Mouse (Mus musculus) retina, postnatal 7 days (tissue): ENCODE results near the gene Tgm5.
"Not testable (repeated sequence)": the region's sequence is repeated elsewhere in the genome, so short reads cannot be mapped to it uniquely, and the experiment has no call there.

Experiments
- DNase-seq: peaks from one replicate; pipeline ENCODE4 v3.0.0-alpha.2; 2012; ENCODE audit warnings: low read depth, low spot score

Gene Tgm5

GRCm38 (mm10) chr2:121085480-121086185 is at the start of gene Tgm5:
Gene Tgm5 (minus strand): TSS chr2:121085841.
- DNase-seq: no peak

- DNase-seq: no peak
Measured at GRCm38 (mm10) chr2:121132822-121133221, 47.2 kb upstream of the Tgm5 start.

DNA sequence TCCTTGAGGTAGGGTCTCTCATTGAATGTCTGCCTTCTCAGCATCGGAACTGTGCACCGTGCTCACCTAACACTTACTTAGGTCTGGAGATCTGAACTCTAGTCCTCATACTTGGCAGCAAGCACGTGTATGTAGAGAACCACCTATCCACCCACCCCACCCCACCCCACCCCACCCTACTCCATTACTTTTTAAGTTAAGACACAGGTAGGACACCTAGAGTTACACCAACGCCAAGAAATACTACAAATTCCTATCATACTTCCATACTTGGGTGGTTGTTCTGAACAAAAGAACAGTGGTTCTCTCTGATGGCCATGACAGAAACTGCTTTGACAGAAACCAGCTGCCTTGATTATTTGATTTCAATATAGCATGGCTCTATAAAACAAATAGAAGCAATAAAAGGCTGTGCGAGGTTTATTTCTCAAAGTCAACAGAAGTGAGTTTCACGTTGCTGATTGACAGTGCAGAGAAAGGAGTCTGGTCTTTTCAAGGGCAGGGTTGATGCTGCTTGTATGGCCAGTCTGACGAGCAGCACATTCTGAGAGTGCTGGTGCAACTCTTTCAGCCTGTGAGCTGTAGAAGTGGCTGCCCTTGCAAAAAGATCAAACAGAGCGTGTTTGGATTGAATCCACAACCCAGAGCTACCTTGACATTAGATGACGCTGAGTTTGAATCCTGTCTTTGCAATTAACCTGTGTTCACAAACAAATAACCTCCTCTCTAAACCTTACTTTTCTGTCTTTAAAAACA is 43.4 kb upstream of the Tgm5 start:
- DNase-seq: no peak

DNA sequence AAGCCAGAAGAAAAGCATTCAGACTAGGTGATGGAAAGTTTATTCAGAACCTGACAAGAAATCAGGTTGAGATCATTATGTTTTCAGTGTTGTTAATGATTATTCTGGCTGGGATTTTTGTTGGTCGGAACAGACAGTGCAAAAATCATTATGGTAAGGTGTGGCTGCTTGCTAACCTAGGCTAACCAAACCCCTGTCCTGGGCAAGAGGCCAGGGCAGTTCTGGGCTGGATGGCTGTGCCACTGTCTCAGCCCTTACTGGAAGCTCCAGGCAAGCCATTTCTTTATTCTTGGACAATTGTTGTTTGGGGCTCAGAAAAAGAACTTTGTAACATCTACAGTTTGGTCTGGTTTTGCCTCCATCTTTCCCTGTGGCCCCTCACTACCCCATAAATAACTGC is 41.9 kb upstream of the Tgm5 start:
- DNase-seq: no peak

GRCm38 (mm10) chr2:121126302-121126701 is 40.7 kb upstream of the Tgm5 start:
- not testable (repeated sequence) for DNase-seq

DNA sequence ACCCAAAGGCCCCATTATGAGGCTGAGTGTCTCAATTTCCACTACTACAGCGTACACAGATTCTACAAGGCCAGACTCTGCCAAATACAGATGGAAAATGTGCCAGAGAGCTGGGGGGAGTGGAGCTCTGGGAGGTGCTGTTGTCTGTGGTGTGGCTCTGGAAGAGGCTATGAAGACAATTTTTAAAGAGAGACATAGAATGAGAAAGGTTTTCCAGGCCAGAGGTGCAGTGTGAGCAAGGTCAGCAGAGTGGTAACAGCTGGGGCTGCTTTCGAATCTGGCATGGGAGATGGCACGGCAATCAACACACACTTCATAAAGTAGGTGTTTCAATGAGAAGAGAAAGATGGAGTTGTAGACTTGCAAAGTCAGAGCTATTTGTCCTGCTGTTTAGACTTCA is 33.6 kb upstream of the Tgm5 start:
- no peak for DNase-seq

- no peak for DNase-seq
Measured at GRCm38 (mm10) chr2:121115418-121115817, 29.8 kb upstream of the Tgm5 start.

DNA sequence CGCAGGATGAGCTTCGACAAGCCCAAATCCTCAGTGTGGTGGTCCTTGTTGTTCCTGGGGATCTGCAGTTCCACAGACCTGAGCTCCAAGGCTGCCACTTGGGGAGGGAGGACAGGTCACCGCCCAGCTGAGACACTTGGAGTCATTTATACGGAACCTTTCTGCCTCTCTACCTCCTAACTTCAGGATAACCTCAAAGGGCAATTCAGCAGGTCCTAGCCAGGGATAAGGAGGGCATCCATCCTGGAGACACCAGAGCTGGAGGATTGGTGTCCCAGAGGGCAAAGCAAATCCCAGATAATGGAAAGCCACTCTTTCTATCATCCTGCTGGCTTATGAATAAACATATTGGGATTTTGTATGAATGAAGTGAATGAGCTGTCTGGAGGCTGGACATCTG is 24.1 kb upstream of the Tgm5 start, which contains the start of gene Tgm7:
TSS of gene Tgm7 (minus strand) at position 101 of the 400 bp plus-strand sequence.
- DNase-seq: no peak

GRCm38 (mm10) chr2:121105940-121106339 is 20.3 kb upstream of the Tgm5 start:
- DNase-seq: no peak

- DNase-seq: peak; percentile 58
Measured at GRCm38 (mm10) chr2:121102051-121102450, 16.4 kb upstream of the Tgm5 start.

DNA sequence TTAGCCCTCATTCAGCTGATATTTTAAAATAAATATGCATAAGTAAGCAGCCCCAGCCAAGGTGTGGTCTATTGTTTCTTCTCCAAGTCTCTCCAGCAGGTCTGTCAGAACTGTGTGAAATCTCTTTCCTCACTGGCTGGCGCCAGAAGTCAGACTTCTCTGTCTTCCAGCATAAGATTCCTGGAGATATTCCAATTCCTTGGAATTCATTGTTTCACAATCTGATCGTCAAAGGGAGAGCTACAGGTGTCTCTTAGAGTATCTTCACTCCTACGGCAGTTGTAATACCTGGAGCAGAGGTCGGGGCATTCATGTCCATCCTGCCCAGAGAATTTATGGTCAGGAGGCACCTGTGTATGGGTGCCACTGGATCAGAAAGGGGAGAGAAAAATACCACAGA is 4.1 kb upstream of the Tgm5 start:
- DNase-seq: no peak

DNA sequence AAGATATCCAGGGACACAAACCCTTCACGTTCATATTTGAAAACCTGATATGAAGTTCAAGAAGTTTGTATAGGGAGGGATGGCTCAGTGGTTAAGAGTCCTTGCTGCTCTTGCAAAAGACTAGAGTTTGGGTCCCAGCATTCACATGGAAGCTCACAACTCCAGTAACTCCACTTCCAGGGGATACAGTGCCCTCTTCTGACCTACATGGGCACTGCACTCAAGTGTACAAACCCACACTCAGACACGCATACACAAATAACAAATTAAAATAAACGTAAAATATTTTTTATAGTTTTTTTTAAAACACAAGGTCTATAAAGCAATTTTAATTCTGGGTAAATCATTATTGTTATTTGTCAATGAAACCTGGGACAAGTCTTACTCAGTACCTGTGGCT is 2.9 kb upstream of the Tgm5 start:
- DNase-seq: no peak

DNA sequence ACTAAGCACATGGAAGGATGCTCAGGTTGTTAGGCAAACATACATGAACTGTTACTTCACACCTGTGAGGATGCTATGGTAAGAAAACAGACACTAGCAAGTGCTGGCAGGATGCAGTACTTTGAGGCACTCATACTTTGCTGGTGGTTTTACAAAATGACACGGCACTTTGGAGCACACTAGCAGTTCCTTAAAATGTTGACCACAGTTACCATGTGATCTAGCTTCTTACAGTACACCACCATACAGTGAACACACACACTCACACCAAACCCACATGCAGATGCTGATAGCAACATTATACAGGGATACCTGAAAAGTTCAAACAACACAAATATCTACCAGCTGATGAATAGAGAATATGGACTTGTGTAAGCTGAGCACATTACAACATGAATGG is 3.0 kb downstream of the Tgm5 start:
- no peak for DNase-seq

DNA sequence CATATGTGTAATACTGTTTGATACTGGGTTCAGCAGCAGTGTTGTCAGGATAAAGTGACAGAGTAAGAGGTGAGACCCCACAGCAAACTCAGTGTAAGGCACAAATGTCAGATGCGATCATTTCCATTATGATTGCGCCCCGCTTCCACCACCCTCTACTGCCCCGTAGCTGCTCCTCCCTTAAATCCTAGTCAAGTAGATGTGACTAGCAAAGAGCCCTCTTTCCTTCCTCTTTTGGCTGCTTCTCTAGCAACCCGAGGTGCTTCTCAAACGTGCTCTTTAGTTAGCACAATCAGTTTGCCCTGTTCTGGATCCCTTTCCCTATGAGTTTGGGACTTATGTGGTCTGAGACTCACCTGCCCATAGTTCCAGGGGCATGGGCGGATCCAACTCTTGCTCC is 10.9 kb downstream of the Tgm5 start:
- DNase-seq: no peak

- no peak for DNase-seq
Measured at GRCm38 (mm10) chr2:121071871-121072270, 13.8 kb downstream of the Tgm5 start.

- no peak for DNase-seq
Measured at GRCm38 (mm10) chr2:121069506-121069905, 16.1 kb downstream of the Tgm5 start.

DNA sequence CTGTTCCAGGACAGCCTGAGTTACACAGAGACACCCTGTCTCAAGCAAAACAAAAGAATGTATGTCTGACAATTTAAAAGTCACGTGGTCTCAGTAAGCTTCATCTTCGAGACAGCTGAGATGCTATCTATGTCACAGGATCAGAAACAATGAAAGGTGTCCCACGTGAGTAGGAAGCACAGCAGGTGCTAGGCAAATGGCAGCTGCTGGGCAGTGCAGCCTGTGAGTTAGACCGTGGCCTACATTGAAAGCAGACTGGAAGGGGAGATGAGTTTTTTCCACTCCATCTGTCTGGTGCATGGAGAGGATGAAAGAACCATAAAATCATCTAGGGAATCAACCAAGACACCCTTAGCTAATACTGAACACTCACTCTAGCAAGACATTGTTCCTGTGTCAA is 18.5 kb downstream of the Tgm5 start:
- no peak for DNase-seq

DNA sequence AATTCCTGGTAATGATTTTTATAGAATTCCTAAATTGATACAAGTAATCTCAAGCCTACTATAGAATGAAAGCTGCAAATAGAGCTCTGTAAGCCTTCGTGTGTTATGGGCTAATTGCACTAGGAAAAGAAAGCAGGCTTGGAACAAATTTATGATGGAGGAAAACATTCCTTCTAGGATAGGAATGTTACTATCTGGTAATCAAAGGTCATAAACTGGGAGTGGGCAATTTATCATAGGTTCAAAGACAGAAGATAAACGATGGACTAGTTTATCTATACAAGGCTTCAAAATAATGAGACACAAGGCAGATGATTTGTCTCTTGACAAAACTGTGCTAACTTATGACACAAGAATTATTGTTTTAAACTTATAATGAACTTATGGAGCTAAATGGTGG is 24.3 kb downstream of the Tgm5 start:
- no peak for DNase-seq

- DNase-seq: no peak
Measured at GRCm38 (mm10) chr2:121057997-121058396, 27.6 kb downstream of the Tgm5 start.

DNA sequence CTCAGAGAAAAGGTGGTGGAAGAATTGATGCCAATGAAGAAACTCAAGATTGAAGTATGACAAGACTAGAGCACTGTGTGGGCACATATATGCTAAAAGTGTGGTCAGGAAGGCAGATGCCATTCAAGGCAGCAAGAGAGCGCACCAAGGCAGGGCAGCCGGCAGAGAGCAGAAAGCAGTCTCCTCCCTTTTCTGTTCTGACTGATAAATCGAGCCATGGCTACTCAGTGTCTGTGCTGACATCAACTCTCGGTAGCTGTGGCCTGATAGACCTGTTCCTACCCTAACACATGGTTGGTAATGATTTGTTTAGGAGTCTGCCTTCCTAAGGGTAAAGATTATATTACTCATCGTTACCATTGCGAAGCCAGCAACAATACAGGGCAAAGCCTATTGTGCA is 29.7 kb downstream of the Tgm5 start:
- no peak for DNase-seq

DNA sequence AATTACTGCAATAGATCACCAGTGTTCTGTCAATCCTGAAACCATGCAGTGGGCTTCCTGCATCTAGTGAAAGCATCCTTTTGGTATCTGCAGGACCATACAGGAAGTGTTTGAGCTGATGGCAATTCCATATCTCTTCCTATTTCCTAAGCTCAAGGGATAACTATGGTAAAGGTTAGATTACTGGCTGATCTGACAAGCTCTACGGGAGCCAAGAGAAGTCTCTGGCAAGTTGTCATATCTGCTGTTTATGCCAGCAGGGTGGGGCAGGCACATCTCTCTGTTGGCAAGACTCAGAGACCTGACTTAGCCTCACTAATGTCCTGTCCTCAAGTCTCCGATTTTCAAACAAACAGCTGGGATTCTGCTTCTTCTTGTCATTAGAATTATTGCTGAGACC is 31.6 kb downstream of the Tgm5 start:
- no peak for DNase-seq

GRCm38 (mm10) chr2:121052176-121052575 is 33.5 kb downstream of the Tgm5 start:
- no peak for DNase-seq

- no peak for DNase-seq
Measured at GRCm38 (mm10) chr2:121045653-121046052, 40.0 kb downstream of the Tgm5 start.
